Mouse (Mus musculus): ENCODE measurements around the gene Epb41.

- TF ChIP-seq POLR2A (IDR thresholded peaks at IDR 0.05; ENCODE audit: borderline replicate concordance, low read depth, low read length): no peak
- TF ChIP-seq CTCF (IDR thresholded peaks at IDR 0.05; ENCODE audit: low read depth, low read length): no peak
Observed at GRCm38 (mm10) chr4:131918026-131918533, 157.0 kb downstream of the Epb41 start.
